Mouse (Mus musculus) spleen, adult 2 months (tissue): ENCODE data around the gene Trpc3. TPM values are rescaled to one million over a fixed set of nuclear protein-coding genes. Genes with fewer than 3 reads are reported as not detected.
A peak's percentile ranks its signal among the peaks of the same experiment; 100 is the strongest.

Experiments
- DNase-seq, 2 experiments: peaks; one replicate each; pipeline versions ENCODE4 v3.0.0 to v3.0.0-alpha.2; 2012 to 2021; ENCODE audit warnings: low spot score in 2 of 2, low read depth in 1 of 2
- H3K27ac ChIP-seq: fragments of 200-500 bp; 2 replicates; pipeline ENCODE4 v1.5.1; 2012; ENCODE audit warnings: low read length, inconsistent platforms; ENCODE audit not compliant: insufficient read depth
- H3K27me3 ChIP-seq: fragments of 200-500 bp; 2 replicates; pipeline ENCODE4 v1.6.1; 2012; ENCODE audit warnings: mild to moderate bottlenecking, moderate library complexity, low read length, inconsistent platforms; ENCODE audit not compliant: control insufficient read depth, insufficient read depth
- H3K36me3 ChIP-seq: fragments of 200-500 bp; 2 replicates; pipeline ENCODE4 v1.6.1; 2012; ENCODE audit warnings: mild to moderate bottlenecking, low read length, inconsistent platforms; ENCODE audit not compliant: control insufficient read depth, insufficient read depth
- H3K4me1 ChIP-seq: fragments of 200-500 bp; 2 replicates; pipeline ENCODE4 v1.6.1; 2011; ENCODE audit warnings: inconsistent platforms; ENCODE audit not compliant: control insufficient read depth, insufficient read depth, insufficient read length
- H3K4me3 ChIP-seq: fragments of 200-500 bp; 2 replicates; pipeline ENCODE4 v1.5.1; 2011; ENCODE audit warnings: mild to moderate bottlenecking, inconsistent platforms; ENCODE audit not compliant: insufficient read depth, insufficient read length; ENCODE audit errors: extremely low read depth
- CTCF ChIP-seq: fragments of 200-500 bp; IDR thresholded peaks from 2 replicates; pipeline ENCODE4 v1.5.1; 2011; ENCODE audit warnings: mild to moderate bottlenecking, inconsistent platforms; ENCODE audit not compliant: insufficient read depth, insufficient read length, insufficient replicate concordance; ENCODE audit errors: extremely low read depth
- POLR2A ChIP-seq: fragments of 200-500 bp; IDR thresholded peaks from 2 replicates; pipeline ENCODE4 v1.6.1; 2011; ENCODE audit warnings: low read depth, low read length, inconsistent platforms
- WGBS: fragments of 180-500 bp; shearing (Covaris S2); methylation state at CpG from one replicate; pipeline ENCODE4 v1.1.7; 2018; 5-methylcytosine and 5-hydroxymethylcytosine counted together
- polyA plus RNA-seq: library from polyadenylated mRNA; depleted of rRNA; stranded (reverse); fragments of >200 nt; gene quantifications from 2 replicates; pipeline ENCODE4 v1.2.3, GENCODE M21; 2012; rRNA removed

The Trpc3 gene
- 1.1 and 1.5 TPM in 2 replicates for polyA plus RNA-seq

- H3K36me3 ChIP-seq, result no peaks in the 10 kb centered on the region
- peaks cover 10% of the 10 kb centered on the region for H3K27me3 ChIP-seq
- peaks cover 10% of the 10 kb centered on the region for H3K4me1 ChIP-seq
- WGBS, result 1% methylated on average over 90 of the region's 91 CpGs
- H3K27ac ChIP-seq, result 0 out of 2 replicates have a peak within 1 kb of the TSS, but pooled peaks have one; percentile 18
- no peak for DNase-seq
- H3K4me3 ChIP-seq, result peak within 1 kb of the TSS; percentile 49
- TF ChIP-seq POLR2A (no peak), CTCF (no peak)
Observed at GRCm38 (mm10) chr3:36689392-36690291, at the start of gene Trpc3. TSS of gene Trpc3 (minus strand) at chr3:36690167.

DNA sequence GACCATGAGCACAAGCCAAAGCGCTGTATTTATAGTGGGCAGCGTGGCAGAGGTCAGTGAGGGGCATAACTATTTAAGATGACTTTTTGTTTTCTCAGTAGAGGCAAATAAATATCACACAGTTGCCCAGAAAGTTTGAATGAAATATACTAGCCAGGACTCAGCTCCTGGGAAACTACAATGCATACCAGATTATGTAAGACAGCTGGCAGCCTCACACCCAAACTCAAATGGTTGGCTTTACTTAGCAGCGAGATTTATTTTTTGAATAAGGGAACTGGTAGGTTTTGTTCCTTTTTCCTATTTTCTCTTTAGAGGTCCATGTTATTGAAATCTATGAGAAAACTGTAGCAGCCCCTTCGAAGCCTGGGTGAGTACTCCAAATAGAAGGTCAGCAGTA lies 48.1 kb upstream of the Trpc3 start:
- no peak for TF ChIP-seq CTCF
- H3K4me3 ChIP-seq, result no peak overlapping the region
- no peak for DNase-seq
- no peaks in the 10 kb centered on the region for H3K27me3 ChIP-seq
- H3K4me1 ChIP-seq, result no peaks in the 10 kb centered on the region
- 66% methylated on average over 4 of the region's 4 CpGs for WGBS
- no peak overlapping the region for H3K27ac ChIP-seq
- H3K36me3 ChIP-seq, result no peaks in the 10 kb centered on the region

DNA sequence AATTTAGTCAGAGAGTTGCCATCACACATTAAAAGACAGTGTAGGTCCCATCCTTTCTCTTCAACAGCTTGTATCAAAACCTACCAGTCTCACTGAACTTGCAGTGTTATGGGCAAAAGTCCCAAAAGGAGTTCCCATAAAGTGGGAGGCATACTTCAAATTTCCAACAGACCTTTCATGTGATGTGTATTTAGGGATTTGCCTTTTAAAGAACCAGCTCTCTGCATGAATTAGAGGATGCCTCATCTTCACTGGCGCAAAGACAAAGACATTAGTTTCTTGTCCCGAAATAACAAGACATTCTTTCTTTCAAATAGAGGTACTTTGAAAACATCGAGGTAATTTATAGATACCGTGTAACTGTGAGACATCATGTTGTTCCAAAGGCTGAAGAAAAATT lies 43.1 kb upstream of the Trpc3 start:
- Histone ChIP-seq H3K27me3 (no peaks in the 10 kb centered on the region), H3K27ac (no peak overlapping the region), H3K4me3 (no peak overlapping the region), H3K4me1 (no peaks in the 10 kb centered on the region), H3K36me3 (no peaks in the 10 kb centered on the region)
- DNase-seq, result no peak
- TF ChIP-seq POLR2A (no peak), CTCF (no peak)
- WGBS, result 92% methylated on average over 4 of the region's 4 CpGs

- DNase-seq, result no peak
- Histone ChIP-seq H3K4me1 (no peaks in the 10 kb centered on the region), H3K4me3 (no peak overlapping the region), H3K27ac (no peak overlapping the region), H3K36me3 (no peaks in the 10 kb centered on the region), H3K27me3 (no peaks in the 10 kb centered on the region)
- 83% methylated on average over 8 of the region's 8 CpGs for WGBS
- TF ChIP-seq POLR2A (no peak), CTCF (no peak)
Observed at GRCm38 (mm10) chr3:36726545-36726944, 36.6 kb upstream of the Trpc3 start.

- TF ChIP-seq CTCF (no peak), POLR2A (no peak)
- no peak for DNase-seq
- WGBS, result 88% methylated on average over 3 of the region's 3 CpGs
- Histone ChIP-seq H3K4me3 (no peak overlapping the region), H3K36me3 (no peaks in the 10 kb centered on the region), H3K4me1 (no peaks in the 10 kb centered on the region), H3K27me3 (no peaks in the 10 kb centered on the region), H3K27ac (no peak overlapping the region)
Observed at GRCm38 (mm10) chr3:36721850-36722249, 31.9 kb upstream of the Trpc3 start.

DNA sequence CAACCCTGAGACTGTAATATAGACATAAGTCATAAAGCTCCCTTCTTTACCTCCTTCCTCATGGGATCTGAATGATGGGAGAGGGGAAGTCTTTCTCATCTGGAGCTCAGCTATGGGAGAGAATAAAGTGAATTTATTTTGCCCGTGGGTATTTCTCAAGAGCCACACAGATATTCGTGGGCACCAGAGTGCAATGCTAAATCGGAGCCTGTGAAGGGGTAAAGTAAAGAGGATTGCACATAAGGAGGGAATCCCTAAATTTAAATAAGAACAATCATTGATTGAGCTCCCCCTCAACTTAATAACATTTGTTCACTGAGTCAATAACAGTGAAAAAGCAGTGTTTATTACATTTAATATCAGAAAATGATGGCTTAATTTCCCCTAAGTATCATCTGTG lies 19.6 kb upstream of the Trpc3 start:
- no peak for TF ChIP-seq CTCF
- TF ChIP-seq POLR2A, result no peak
- WGBS, result 82% methylated on average over 3 of the region's 3 CpGs
- H3K4me3 ChIP-seq, result no peak overlapping the region

DNA sequence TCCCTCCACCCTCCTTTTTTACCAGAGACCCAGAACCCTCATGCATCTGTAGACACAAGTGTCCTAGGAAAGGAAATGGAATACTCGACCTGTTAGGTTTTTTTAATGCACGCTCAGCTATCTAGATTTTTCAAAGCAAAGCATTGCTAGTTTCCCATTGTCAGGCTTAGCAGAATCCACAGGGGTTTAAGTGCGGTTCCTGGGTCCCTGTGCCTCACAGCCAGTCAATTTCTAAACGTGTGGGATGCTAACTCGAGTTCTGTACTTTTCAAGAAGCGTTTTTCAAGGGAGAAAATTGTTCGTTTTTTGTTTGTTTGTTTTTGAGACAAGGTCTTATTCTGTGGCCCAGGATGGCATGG lies 304 bp upstream of the Trpc3 start:
- H3K4me3 ChIP-seq, result no peak overlapping the region
- no peak for TF ChIP-seq POLR2A
- TF ChIP-seq CTCF, result no peak
- peaks cover 10% of the 10 kb centered on the region for H3K27me3 ChIP-seq
- no peak for DNase-seq
- 25% methylated on average over 7 of the region's 7 CpGs for WGBS
- H3K4me1 ChIP-seq, result peaks cover 10% of the 10 kb centered on the region
- no peaks in the 10 kb centered on the region for H3K36me3 ChIP-seq
- H3K27ac ChIP-seq, result no peak overlapping the region

More for the DNA sequence above, 19.6 kb upstream of the Trpc3 start:
- H3K27ac ChIP-seq, result no peak overlapping the region
- no peak for DNase-seq
- H3K4me1 ChIP-seq, result no peaks in the 10 kb centered on the region
- no peaks in the 10 kb centered on the region; the same call in 1 of the 2 replicates for H3K27me3 ChIP-seq
- no peaks in the 10 kb centered on the region for H3K36me3 ChIP-seq
